Mouse (Mus musculus) liver, embryonic 11.5 days (tissue): Measurements from ENCODE around the gene Clpb. TPM values are rescaled to one million over a fixed set of nuclear protein-coding genes. Genes with fewer than 3 reads are reported as not detected.

Experiments used
- ATAC-seq: fragments of 200-750 bp; cut with Nextera tagmentation; replicated peaks from 2 replicates; pipeline ENCODE4 v1.8.0; 2017; ENCODE audit warnings: moderate number of reproducible peaks, mild to moderate bottlenecking, moderate TSS enrichment, moderate library complexity; ENCODE audit not compliant: low FRiP score
- DNase-seq: peaks from one replicate; pipeline ENCODE4 v3.0.0-alpha.2; 2017; ENCODE audit warnings: low spot score
- H3K27ac ChIP-seq: fragments of 300-500 bp; sonication (generic); 2 replicates; pipeline ENCODE4 v1.5.1; 2014; ENCODE audit warnings: mild to moderate bottlenecking, low read depth, low read length, control low read depth
- H3K27me3 ChIP-seq: fragments of 300-500 bp; sonication (generic); replicated peaks from 2 replicates; pipeline ENCODE4 v1.6.1; 2014; ENCODE audit warnings: low read length, mixed read lengths; ENCODE audit not compliant: control insufficient read depth, insufficient read depth
- H3K36me3 ChIP-seq: fragments of 300-500 bp; sonication (generic); 2 replicates; pipeline ENCODE4 v1.6.1; 2014; ENCODE audit warnings: mild to moderate bottlenecking, low read length, moderate library complexity, mixed read lengths; ENCODE audit not compliant: control insufficient read depth, insufficient read depth
- H3K4me1 ChIP-seq: fragments of 300-500 bp; sonication (generic); replicated peaks from 2 replicates; pipeline ENCODE4 v1.6.1; 2014; ENCODE audit warnings: low read length, mixed read lengths; ENCODE audit not compliant: control insufficient read depth, insufficient read depth
- H3K4me2 ChIP-seq: fragments of 300-500 bp; sonication (generic); 2 replicates; pipeline ENCODE4 v1.6.1; 2014; ENCODE audit warnings: mild to moderate bottlenecking, control low read depth, moderate library complexity
- H3K4me3 ChIP-seq: fragments of 300-500 bp; sonication (generic); 2 replicates; pipeline ENCODE4 v1.5.1; 2014; ENCODE audit warnings: low read depth, low read length, control low read depth
- H3K9ac ChIP-seq: fragments of 300-500 bp; sonication (generic); 2 replicates; pipeline ENCODE4 v1.6.1; 2014; ENCODE audit warnings: low read depth, low read length, control low read depth
- H3K9me3 ChIP-seq: fragments of 300-500 bp; sonication (generic); 2 replicates; pipeline ENCODE4 v1.6.1; 2016; ENCODE audit warnings: low read length, inconsistent platforms, mixed read lengths; ENCODE audit not compliant: control insufficient read depth
- WGBS: fragments of 180-500 bp; shearing (Covaris S2); extraction: QIAGEN DNeasy Blood & Tissue Kit; methylation state at CpG from one replicate; pipeline ENCODE4 v1.1.7; 2014; 5-methylcytosine and 5-hydroxymethylcytosine counted together
- polyA plus RNA-seq: library from polyadenylated mRNA; unstranded; fragments of >200 nt; fragmentation: Nextera tagmentation; extraction: Ambion mirVana; gene quantifications from 2 replicates; pipeline ENCODE4 v1.2.1, GENCODE M21; 2014

Gene Clpb
- polyA plus RNA-seq, 1 experiment from 2014 or later, result 51.3 TPM

DNA sequence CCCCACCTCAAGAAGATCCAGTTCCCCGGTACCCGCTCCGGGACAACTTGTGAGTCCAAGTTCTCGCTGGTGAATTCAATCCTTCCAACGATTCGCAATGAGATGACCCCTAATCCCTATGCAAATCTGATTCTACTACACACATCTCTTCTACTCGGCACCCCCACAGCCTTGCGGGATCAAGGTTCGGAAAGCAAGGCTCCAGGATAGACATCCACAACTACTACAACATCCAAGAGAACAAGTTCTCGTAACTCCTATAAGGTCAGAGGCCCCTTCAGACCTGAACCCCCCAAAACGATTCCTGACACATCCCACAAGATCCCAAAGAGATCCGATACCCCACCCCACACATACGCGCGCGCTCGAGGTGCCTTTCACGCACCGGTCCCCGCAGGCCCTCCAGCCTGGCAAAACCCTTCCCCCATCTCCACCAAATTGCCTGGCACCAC lies 173.7 kb downstream of the Clpb start:
- Histone ChIP-seq H3K27ac (peak overlapping the region; percentile 78), H3K4me1 (peaks cover 6% of the 10 kb centered on the region; the same call in 1 of the 2 replicates)
- no peak for DNase-seq

GRCm38 (mm10) chr7:101837606-101838471 lies 174.4 kb downstream of the Clpb start, which contains the start of gene Inppl1:
Gene Inppl1 (minus strand): TSS chr7:101838229.
- Histone ChIP-seq H3K9ac (peak within 1 kb of the TSS; percentile 82), H3K9me3 (no peaks in the 10 kb centered on the region), H3K4me3 (peak within 1 kb of the TSS; percentile 74), H3K27me3 (peaks cover 22% of the 10 kb centered on the region), H3K36me3 (peaks cover 3% of the 10 kb centered on the region; the same call in 1 of the 2 replicates), H3K27ac (peak within 1 kb of the TSS; percentile 78), H3K4me1 (peaks cover 6% of the 10 kb centered on the region; the same call in 1 of the 2 replicates), H3K4me2 (peak within 1 kb of the TSS; percentile 91)
- under 1% methylated on average over 64 of the region's 64 CpGs for WGBS
- DNase-seq (peak; percentile 79), ATAC-seq (peak; percentile 54)

More for the DNA sequence above, 173.7 kb downstream of the Clpb start:
- Histone ChIP-seq H3K27me3 (peaks cover 22% of the 10 kb centered on the region), H3K36me3 (peaks cover 4% of the 10 kb centered on the region), H3K9me3 (no peaks in the 10 kb centered on the region), H3K4me2 (peak overlapping the region; percentile 91), H3K9ac (peak overlapping the region; percentile 82), H3K4me3 (peak overlapping the region; percentile 74)
- ATAC-seq, result no peak
- under 1% methylated on average over 20 of the region's 20 CpGs for WGBS

GRCm38 (mm10) chr7:101844186-101844585 lies 180.8 kb downstream of the Clpb start:
- WGBS, result 64% methylated on average over 6 of the region's 6 CpGs
- H3K27me3 ChIP-seq, result no peaks in the 10 kb centered on the region
- ATAC-seq, result no peak
- no peak overlapping the region for H3K9ac ChIP-seq
- no peak for DNase-seq
- no peaks in the 10 kb centered on the region for H3K36me3 ChIP-seq
- no peak overlapping the region for H3K27ac ChIP-seq
- no peaks in the 10 kb centered on the region for H3K9me3 ChIP-seq
- no peak overlapping the region for H3K4me2 ChIP-seq
- no peak overlapping the region for H3K4me3 ChIP-seq
- no peaks in the 10 kb centered on the region for H3K4me1 ChIP-seq

Other genes with a start within 250 kb of the Clpb start
- 14.4 and 15.0 TPM in 2 replicates for gene Pde2a, start 241.9 kb upstream of the Clpb start, polyA plus RNA-seq
- not detected in 2 replicates for gene Art2b, start 78.0 kb upstream of the Clpb start, polyA plus RNA-seq
- 0.10 TPM in 1 of 2 replicates, not detected in the other for gene Phox2a, start 154.7 kb downstream of the Clpb start, polyA plus RNA-seq
- 22.3 and 23.4 TPM in 2 replicates for gene Inppl1, start 174.6 kb downstream of the Clpb start, polyA plus RNA-seq
- 3.3 and 3.9 TPM in 2 replicates for gene Folr2, start 193.6 kb downstream of the Clpb start, polyA plus RNA-seq
- gene Anapc15, start 200.1 kb downstream of the Clpb start, polyA plus RNA-seq, result 94.7 and 96.2 TPM in 2 replicates
- 0.27 and 0.42 TPM in 2 replicates for gene Folr1, start 207.2 kb downstream of the Clpb start, polyA plus RNA-seq
- gene Lamtor1, start 242.3 kb downstream of the Clpb start, polyA plus RNA-seq, result 119 and 124 TPM in 2 replicates
- gene Tomt, start 242.7 kb downstream of the Clpb start, polyA plus RNA-seq, result 0.71 and 0.75 TPM in 2 replicates